Mouse (Mus musculus) heart, adult 2 months (tissue): ENCODE data around the gene Slc10a7.

Experiments
- CTCF ChIP-seq: fragments of 200-600 bp; IDR thresholded peaks from 2 replicates; pipeline ENCODE4 v1.8.1; 2022; ENCODE audit warnings: antibody characterized with exemption, mild to moderate bottlenecking, moderate library complexity
- EP300 ChIP-seq: fragments of 200-500 bp; IDR thresholded peaks from 2 replicates; pipeline ENCODE4 v1.6.1; 2011; ENCODE audit warnings: low read depth, low read length, control low read depth; ENCODE audit not compliant: insufficient read depth
- POLR2A ChIP-seq: fragments of 200-500 bp; IDR thresholded peaks from 2 replicates; pipeline ENCODE4 v1.6.1; 2011; ENCODE audit warnings: mild to moderate bottlenecking, low read depth, low read length, control low read depth; ENCODE audit not compliant: insufficient read depth

DNA sequence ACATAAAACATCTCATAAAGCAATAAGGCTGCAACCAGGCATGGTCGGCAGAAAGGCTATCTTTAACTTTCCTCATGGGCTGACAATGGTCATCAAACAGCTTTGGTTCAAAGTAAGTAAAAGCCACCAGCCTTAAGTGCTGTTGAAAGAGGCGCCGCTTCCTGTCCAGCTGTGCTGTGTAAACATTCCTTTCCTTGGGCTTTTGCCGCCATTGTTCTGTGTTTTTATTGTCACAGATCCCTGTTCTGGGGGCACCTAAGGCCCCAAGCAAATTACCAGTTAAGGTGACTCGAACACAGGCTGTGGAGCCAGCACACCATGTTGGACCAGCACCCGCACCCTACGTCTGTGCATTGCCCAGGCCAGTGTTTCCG, 210.9 kb downstream of the Slc10a7 start:
- TF ChIP-seq CTCF (no peak), EP300 (no peak), POLR2A (no peak)
